Mouse (Mus musculus): ENCODE results near the gene C530008M17Rik.
"Not testable (repeated sequence)": the region's sequence is repeated elsewhere in the genome, so short reads cannot be mapped to it uniquely, and the experiment has no call there.

The C530008M17Rik gene

GRCm38 (mm10) chr5:76893084-76893483 is 236.8 kb downstream of the C530008M17Rik start:
- DNase-seq (ENCODE audit: inconsistent ontology term), result no peak

- DNase-seq (ENCODE audit: inconsistent ontology term), result no peak
Measured at GRCm38 (mm10) chr5:76902131-76902530, 245.8 kb downstream of the C530008M17Rik start.

GRCm38 (mm10) chr5:76904713-76905404 is 248.5 kb downstream of the C530008M17Rik start:
- no peak for DNase-seq (ENCODE audit: inconsistent ontology term)

GRCm38 (mm10) chr5:76905405-76906154 is 249.3 kb downstream of the C530008M17Rik start, which contains the start of gene Aasdh:
Gene Aasdh (minus strand): TSS chr5:76905514.
- DNase-seq (ENCODE audit: inconsistent ontology term), result peak; percentile 98

- DNase-seq (ENCODE audit: inconsistent ontology term), result peak; percentile 4
Measured at GRCm38 (mm10) chr5:76906155-76906499, 249.8 kb downstream of the C530008M17Rik start.

GRCm38 (mm10) chr5:76910807-76911206 is 254.5 kb downstream of the C530008M17Rik start:
- no peak for DNase-seq (ENCODE audit: inconsistent ontology term)

- not testable (repeated sequence) for DNase-seq (ENCODE audit: inconsistent ontology term)
Measured at GRCm38 (mm10) chr5:76912522-76912921, 256.2 kb downstream of the C530008M17Rik start.

- DNase-seq (ENCODE audit: inconsistent ontology term), result peak; percentile 9
Measured at GRCm38 (mm10) chr5:76922833-76923232, 266.5 kb downstream of the C530008M17Rik start.
